Mouse (Mus musculus) embryo, embryonic 10 days (tissue): ENCODE results near the gene Hmx2.

Source experiments
- DNase-seq: peaks from one replicate; pipeline ENCODE4 v3.0.0-alpha.2; 2015; ENCODE audit warnings: low spot score

Hmx2 gene

DNA sequence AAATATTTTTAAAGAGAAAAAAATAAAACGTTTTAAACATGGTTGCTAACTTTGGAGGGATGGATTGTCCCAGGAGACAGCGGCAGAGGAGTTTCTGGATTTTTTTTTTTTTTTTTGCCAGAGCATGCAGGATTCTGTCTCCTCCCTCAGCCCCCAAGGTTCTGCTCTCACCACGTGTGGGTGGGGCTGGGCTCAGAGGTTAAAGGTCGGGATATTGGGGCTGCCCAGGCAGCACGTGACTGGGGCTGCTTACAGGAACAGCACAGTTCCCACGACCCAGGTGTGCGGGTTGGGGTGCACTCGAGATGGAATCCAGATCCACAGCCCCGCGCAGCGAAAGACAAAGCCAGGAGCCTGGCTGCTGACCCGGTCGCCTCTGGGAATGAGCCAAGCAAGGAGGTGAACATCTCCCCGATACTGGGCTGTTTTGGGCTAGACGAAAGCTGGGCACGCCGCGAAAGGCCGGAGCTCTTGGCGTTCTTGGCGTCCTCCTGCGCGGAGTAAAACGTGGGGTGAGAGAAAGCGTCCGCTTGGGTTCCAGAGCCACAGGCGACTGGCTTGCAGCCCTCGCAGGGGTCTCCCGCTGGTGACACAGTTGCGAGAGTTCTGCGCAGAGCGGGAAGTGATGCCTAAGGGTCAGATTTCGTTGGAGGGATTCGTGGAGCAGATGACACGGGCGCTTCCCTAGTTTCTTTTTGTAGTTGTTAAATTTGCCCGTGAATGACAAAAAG, 8.1 kb downstream of the Hmx2 start:
- no peak for DNase-seq

DNA sequence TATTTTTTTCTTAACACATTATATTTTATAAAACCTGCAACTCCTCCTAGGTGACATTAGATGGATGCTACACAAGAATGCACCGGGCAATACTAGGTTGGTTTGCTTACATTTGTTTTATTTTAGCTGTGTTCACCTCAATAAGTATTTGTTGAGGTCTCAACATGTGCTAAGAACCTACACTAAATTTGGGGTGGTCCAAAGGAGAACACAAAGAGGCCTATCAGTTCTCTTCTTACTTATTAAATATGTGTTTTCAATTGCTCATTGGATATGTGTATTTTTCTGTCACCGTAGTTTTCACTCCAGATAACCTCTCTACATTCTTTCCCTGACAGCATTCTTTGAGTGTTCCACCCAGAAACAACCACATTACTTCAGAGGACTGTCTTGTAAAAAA, 9.2 kb downstream of the Hmx2 start:
- DNase-seq: no peak

GRCm38 (mm10) chr7:131559986-131560696, 11.6 kb downstream of the Hmx2 start, which contains the start of gene Bub3:
TSS of gene Bub3 (plus strand) at chr7:131560222.
- DNase-seq: peak; percentile 97

GRCm38 (mm10) chr7:131560697-131561042, 12.1 kb downstream of the Hmx2 start:
- DNase-seq: no peak

DNA sequence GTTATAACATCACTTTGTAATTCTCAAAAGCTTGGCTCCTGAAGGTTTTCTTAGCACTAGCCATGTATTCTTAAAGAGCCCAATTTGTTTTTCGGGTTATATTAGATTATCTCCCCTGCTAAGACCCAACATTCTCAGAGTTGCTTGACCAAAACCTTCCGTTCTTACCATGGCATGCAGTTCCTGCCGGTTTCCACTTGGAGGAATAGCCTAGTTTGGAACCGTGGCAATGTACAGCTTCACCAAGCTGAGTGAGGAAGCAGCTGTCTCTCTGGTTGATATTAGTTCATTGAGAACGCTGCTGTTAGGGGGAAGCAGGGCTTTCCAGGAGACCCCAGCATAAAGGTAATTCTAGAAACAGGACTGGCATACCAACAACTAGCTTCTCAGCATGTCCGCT, 26.7 kb downstream of the Hmx2 start:
- DNase-seq: no peak

DNA sequence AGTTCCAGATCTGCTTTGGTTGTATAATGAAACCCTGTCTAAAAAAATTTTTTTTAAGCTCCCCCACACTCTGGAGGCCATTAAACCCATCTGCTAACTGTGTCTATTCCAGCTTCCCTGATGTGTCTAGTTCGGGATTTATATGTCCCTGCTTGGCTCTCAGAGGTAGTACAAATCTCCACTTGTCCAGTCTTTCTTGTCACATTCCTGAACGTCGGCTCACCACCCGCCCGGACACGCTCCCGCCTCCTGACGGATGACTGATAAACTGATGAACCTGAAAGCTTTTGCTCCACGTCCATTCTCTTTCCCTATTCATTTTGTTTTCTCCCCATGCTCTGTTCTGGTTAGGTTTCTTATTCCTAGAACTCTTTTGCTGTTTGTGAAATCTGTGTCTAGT, 33.6 kb downstream of the Hmx2 start:
- DNase-seq: peak; percentile 30

GRCm38 (mm10) chr7:131585551-131585950, 37.0 kb downstream of the Hmx2 start:
- DNase-seq: no peak

- peak; percentile 85 for DNase-seq
These were observed 49.4 kb downstream of the Hmx2 start for GRCm38 (mm10) chr7:131597779-131598482.

DNA sequence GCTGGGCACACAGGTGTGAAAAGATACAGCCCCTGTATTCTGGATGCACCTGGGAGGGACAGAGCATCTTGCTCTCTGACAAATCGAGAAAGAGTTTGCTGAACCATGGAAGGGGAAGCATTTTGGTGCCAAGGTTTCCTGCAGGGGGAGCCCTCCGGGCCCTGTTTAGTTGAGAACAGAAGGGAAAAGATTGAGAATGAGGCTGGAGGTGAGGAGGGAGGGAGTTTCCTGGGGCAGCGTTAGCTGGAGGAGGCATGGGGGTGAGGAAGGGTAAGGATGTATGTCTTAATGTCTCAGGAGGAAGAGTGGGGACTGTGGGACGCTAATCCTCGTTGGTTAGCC, 49.9 kb downstream of the Hmx2 start:
- no peak for DNase-seq

DNA sequence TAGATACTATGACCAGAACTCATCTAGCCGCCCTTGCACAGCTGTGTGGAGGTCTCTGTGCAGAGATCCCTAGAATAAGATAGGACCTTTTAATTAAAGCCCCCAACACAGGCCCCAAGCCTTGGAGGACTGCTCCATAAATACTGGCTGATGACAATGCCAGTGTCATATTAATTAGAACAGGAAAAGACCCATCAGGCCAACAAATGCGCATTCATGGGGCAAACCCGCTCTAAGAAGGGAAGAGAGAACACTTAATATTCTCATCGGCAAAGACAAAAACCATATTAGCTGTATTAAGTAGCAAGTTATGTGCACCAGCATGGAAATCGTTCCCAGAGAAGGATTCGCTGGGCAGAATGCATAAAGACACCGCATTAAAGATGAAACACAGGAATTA, 53.5 kb downstream of the Hmx2 start:
- DNase-seq: no peak

DNA sequence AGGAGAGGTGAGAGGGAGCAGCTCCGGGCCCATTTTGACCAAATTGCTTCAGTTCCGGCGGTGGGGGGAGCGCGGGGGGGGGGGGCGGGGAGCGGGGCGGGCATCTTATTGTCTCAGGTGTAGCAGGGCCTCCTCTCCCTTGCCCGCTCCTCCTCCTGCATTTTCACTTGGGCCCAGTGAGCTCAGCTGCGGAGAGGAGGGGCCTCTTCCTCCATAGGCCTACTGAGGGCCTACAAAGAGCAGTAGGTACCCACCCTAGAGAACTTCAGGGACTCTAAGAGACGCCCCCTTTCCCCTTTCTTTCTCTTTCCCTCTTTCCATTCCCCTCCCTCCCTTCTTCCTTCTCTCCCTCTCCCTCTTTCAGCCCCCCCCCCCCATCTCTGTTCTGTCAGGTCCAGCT, 54.6 kb downstream of the Hmx2 start:
- DNase-seq: no peak

DNA sequence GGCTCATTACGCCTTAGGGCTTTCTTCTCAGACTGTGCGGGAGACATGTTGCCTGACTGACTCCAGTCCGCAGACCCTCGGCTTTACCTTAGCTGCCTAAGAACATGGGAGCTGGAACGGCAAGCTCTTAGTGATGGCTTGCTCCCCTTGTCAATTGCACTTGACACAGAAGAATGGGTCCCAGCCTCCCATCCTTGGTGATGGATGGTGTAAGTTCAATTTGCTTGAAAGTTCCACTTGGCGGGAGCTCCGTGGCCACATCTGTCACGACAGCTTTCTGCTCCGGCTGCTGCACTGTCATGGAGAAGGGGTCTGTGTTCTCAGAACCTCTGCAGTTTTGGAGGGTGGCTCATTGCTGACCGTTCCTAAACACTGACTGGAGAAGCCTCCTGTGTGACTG, 56.4 kb downstream of the Hmx2 start:
- no peak for DNase-seq

GRCm38 (mm10) chr7:131605481-131605880, 56.9 kb downstream of the Hmx2 start:
- no peak for DNase-seq
